Mouse (Mus musculus) heart, postnatal 14 days (tissue): ENCODE results near the gene Actbl2. TPM values are rescaled to one million over a fixed set of nuclear protein-coding genes. Genes with fewer than 3 reads are reported as not detected.

Source experiments
- total RNA-seq, 2 experiments: library from RNA; stranded (reverse); gene quantifications; 2 replicates each; pipeline ENCODE4 v1.2.3; 2021

The Actbl2 gene
- total RNA-seq, 2 experiments from 2014 or later, result not detected

Other genes with a start within 250 kb of the Actbl2 start
- 10 to 100 TPM; 46.0 to 50.7 TPM for gene Gpbp1, start 235.1 kb downstream of the Actbl2 start, total RNA-seq